Mouse (Mus musculus) CH12F3 (cell line): ENCODE measurements at regions not wholly inside any gene's neighbourhood (a gene's known extent, or its start where the extent isn't known, plus 50 kb on each side); places are given as distances from the start of the nearest gene placed in this dataset.
"Not testable (repeated sequence)": the region's sequence is repeated elsewhere in the genome, so short reads cannot be mapped to it uniquely, and the experiment has no call there.

Source experiments
- in situ Hi-C: fragments of 300-500 bp; cut with MboI; formaldehyde crosslinking; loops from 2 replicates; pipeline ENCODE4 v1.14.3; 2020; ENCODE audit warnings: low sequenced_read_pairs

- in situ Hi-C loops: no loop called here
These were observed 121.7 kb upstream of the Ubl3 start for GRCm38 (mm10) chr5:148674281-148674680.

- in situ Hi-C loops: no loop called here
These were observed 109.7 kb upstream of the Ubl3 start for GRCm38 (mm10) chr5:148662281-148662741.

- in situ Hi-C loops: no loop called here
These were observed 108.5 kb upstream of the Ubl3 start for GRCm38 (mm10) chr5:148661120-148661519.

- in situ Hi-C loops: no loop called here
These were observed 105.5 kb upstream of the Ubl3 start for GRCm38 (mm10) chr5:148657936-148658640.

- in situ Hi-C loops: no loop called here
These were observed 100.1 kb upstream of the Ubl3 start for GRCm38 (mm10) chr5:148652525-148653243.

GRCm38 (mm10) chr5:148651736-148652135 is 99.1 kb upstream of the Ubl3 start:
- in situ Hi-C loops: no loop called here

- in situ Hi-C loops: not testable (repeated sequence)
These were observed 97.0 kb upstream of the Ubl3 start for GRCm38 (mm10) chr5:148649573-148649972.

- in situ Hi-C loops: no loop called here
These were observed 96.5 kb upstream of the Ubl3 start for GRCm38 (mm10) chr5:148649123-148649522.

GRCm38 (mm10) chr5:148647644-148648043 is 95.1 kb upstream of the Ubl3 start:
- in situ Hi-C loops: no loop called here

GRCm38 (mm10) chr5:148645772-148646171 is 93.2 kb upstream of the Ubl3 start:
- in situ Hi-C loops: no loop called here

GRCm38 (mm10) chr5:148645191-148645681 is 92.6 kb upstream of the Ubl3 start:
- in situ Hi-C loops: no loop called here

GRCm38 (mm10) chr5:148644345-148644744 is 91.8 kb upstream of the Ubl3 start:
- in situ Hi-C loops: no loop called here

- in situ Hi-C loops: no loop called here
These were observed 89.2 kb upstream of the Ubl3 start for GRCm38 (mm10) chr5:148641652-148642395.

- in situ Hi-C loops: no loop called here
These were observed 87.9 kb upstream of the Ubl3 start for GRCm38 (mm10) chr5:148640523-148640922.

GRCm38 (mm10) chr5:148634919-148635356 is 82.3 kb upstream of the Ubl3 start:
- in situ Hi-C loops: no loop called here

- in situ Hi-C loops: no loop called here
These were observed 81.4 kb upstream of the Ubl3 start for GRCm38 (mm10) chr5:148633999-148634398.

GRCm38 (mm10) chr5:148633331-148633730 is 80.7 kb upstream of the Ubl3 start:
- in situ Hi-C loops: no loop called here

- in situ Hi-C loops: no loop called here
These were observed 80.1 kb upstream of the Ubl3 start for GRCm38 (mm10) chr5:148632516-148633170.

GRCm38 (mm10) chr5:148631566-148631965 is 79.0 kb upstream of the Ubl3 start:
- in situ Hi-C loops: no loop called here

GRCm38 (mm10) chr5:148626014-148626413 is 73.4 kb upstream of the Ubl3 start:
- in situ Hi-C loops: no loop called here
